Mouse (Mus musculus): ENCODE measurements at regions not wholly inside any gene's neighbourhood (a gene's known extent, or its start where the extent isn't known, plus 50 kb on each side); places are given as distances from the start of the nearest gene placed in this dataset.
"Not testable (repeated sequence)": the region's sequence is repeated elsewhere in the genome, so short reads cannot be mapped to it uniquely, and the experiment has no call there.

GRCm38 (mm10) chr5:91861440-91862187, 101.3 kb downstream of the Rchy1 start:
- H3K36me3 ChIP-seq (ENCODE audit: poor library complexity, severe bottlenecking): no peaks in the 10 kb centered on the region
- no peaks in the 10 kb centered on the region for H3K9me3 ChIP-seq (replicated peaks)
- H3K27me3 ChIP-seq: no peaks in the 10 kb centered on the region
- no peak for ATAC-seq
- H3K27ac ChIP-seq: no peak overlapping the region
- no peaks in the 10 kb centered on the region for H3K4me1 ChIP-seq
- H3K4me3 ChIP-seq: no peak overlapping the region
- WGBS: 72% methylated on average over 11 of the region's 11 CpGs
- H3K4me2 ChIP-seq: no peak overlapping the region
- H3K9ac ChIP-seq: no peak overlapping the region

GRCm38 (mm10) chr5:91860489-91860888, 102.4 kb downstream of the Rchy1 start:
- Histone ChIP-seq H3K27ac (no peak overlapping the region), H3K36me3 (ENCODE audit: poor library complexity, severe bottlenecking) (no peaks in the 10 kb centered on the region), H3K4me3 (no peak overlapping the region), H3K4me2 (no peak overlapping the region), H3K4me1 (no peaks in the 10 kb centered on the region), H3K9ac (no peak overlapping the region), H3K27me3 (no peaks in the 10 kb centered on the region), H3K9me3 (replicated peaks) (no peaks in the 10 kb centered on the region)
- no peak for ATAC-seq
- WGBS: 82% methylated on average over 2 of the region's 2 CpGs

GRCm38 (mm10) chr5:91852330-91852729, 110.5 kb downstream of the Rchy1 start:
- Histone ChIP-seq H3K27me3 (no peaks in the 10 kb centered on the region), H3K36me3 (ENCODE audit: poor library complexity, severe bottlenecking) (no peaks in the 10 kb centered on the region), H3K9me3 (replicated peaks) (no peaks in the 10 kb centered on the region), H3K9ac (no peak overlapping the region), H3K27ac (no peak overlapping the region), H3K4me2 (no peak overlapping the region), H3K4me1 (no peaks in the 10 kb centered on the region), H3K4me3 (no peak overlapping the region)
- no peak for ATAC-seq
- WGBS: 81% methylated on average over 4 of the region's 4 CpGs

- not testable (repeated sequence) for H3K9me3 ChIP-seq (replicated peaks); H3K9ac ChIP-seq; H3K27me3 ChIP-seq; ATAC-seq; H3K4me3 ChIP-seq; H3K4me1 ChIP-seq; H3K36me3 ChIP-seq (ENCODE audit: poor library complexity, severe bottlenecking); H3K27ac ChIP-seq; H3K4me2 ChIP-seq
- WGBS: 90% methylated on average over 4 of the region's 4 CpGs
These were observed 111.9 kb downstream of the Rchy1 start for GRCm38 (mm10) chr5:91850862-91851569.

DNA sequence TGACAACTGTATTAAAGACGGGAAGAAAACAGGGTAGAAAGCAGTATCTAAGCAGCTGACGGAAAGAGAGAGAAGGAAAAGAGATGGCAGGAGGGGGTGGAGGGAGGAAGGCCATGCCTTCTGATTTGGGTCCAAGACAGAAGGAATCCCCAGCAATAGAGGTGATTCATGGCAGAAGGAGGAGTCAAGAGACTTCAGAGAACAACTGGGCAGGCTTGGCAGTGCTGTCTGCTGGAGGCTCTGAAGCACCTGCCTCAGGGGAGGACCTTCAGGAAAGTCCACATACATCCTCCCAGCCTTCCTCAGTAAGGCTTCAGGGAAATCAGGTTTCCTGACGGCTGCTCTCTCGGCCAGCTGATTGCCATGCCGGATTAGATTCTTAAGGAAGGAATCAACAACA, 112.4 kb downstream of the Rchy1 start:
- Histone ChIP-seq H3K9ac (no peak overlapping the region), H3K36me3 (ENCODE audit: poor library complexity, severe bottlenecking) (no peaks in the 10 kb centered on the region), H3K4me1 (no peaks in the 10 kb centered on the region), H3K4me3 (no peak overlapping the region), H3K27ac (no peak overlapping the region), H3K9me3 (replicated peaks) (no peaks in the 10 kb centered on the region), H3K27me3 (no peaks in the 10 kb centered on the region), H3K4me2 (no peak overlapping the region)
- ATAC-seq: no peak
- WGBS: 85% methylated on average over 5 of the region's 5 CpGs

DNA sequence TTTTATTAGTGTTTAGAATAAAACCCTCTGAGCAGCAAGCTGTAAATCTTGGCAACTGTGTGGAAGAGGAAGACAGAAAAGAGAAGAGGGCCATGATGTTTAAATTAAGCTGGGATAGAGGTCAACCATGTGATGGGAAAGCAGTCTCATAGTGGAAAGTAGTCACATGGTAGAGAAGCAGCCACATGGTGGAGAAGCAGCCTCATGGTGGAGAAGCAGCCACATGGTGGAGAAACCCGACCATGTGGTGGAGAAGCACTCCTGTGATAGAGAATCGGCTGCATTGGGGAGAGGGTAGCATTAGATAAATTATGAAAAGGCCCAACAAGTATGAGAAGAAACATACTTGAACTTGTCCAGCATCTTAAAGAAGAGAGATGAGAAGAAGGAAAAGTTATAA, 113.3 kb downstream of the Rchy1 start:
- ATAC-seq: no peak
- no peaks in the 10 kb centered on the region for H3K9me3 ChIP-seq (replicated peaks)
- H3K4me3 ChIP-seq: no peak overlapping the region
- H3K4me2 ChIP-seq: no peak overlapping the region
- WGBS: 91% methylated on average over 2 of the region's 2 CpGs
- no peaks in the 10 kb centered on the region for H3K27me3 ChIP-seq
- H3K4me1 ChIP-seq: no peaks in the 10 kb centered on the region
- H3K27ac ChIP-seq: no peak overlapping the region
- H3K36me3 ChIP-seq (ENCODE audit: poor library complexity, severe bottlenecking): no peaks in the 10 kb centered on the region
- no peak overlapping the region for H3K9ac ChIP-seq

DNA sequence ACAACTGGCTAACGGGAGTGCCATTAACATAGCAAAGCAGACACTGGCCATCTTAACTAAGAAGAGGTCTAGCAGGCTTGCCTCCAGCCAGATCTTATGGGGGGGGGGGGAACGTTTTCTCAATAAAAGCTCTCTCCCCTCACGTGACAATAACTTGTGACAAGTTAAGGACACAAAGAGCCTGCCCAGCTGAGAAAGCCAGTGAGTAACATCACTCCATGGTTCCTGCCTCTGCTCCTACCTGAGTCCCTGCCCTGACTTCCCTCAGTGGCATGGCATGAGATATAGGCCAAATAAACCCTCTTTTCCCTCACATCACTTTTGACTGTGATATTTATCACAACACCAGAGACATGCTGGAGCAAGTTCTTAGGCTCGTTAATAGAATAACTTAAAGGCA, 113.8 kb downstream of the Rchy1 start:
- Histone ChIP-seq H3K4me2 (no peak overlapping the region), H3K9ac (no peak overlapping the region), H3K36me3 (ENCODE audit: poor library complexity, severe bottlenecking) (no peaks in the 10 kb centered on the region), H3K27ac (no peak overlapping the region), H3K27me3 (no peaks in the 10 kb centered on the region), H3K4me1 (no peaks in the 10 kb centered on the region), H3K4me3 (no peak overlapping the region), H3K9me3 (replicated peaks) (no peaks in the 10 kb centered on the region)
- 55% methylated on average over 4 of the region's 4 CpGs for WGBS
- no peak for ATAC-seq

DNA sequence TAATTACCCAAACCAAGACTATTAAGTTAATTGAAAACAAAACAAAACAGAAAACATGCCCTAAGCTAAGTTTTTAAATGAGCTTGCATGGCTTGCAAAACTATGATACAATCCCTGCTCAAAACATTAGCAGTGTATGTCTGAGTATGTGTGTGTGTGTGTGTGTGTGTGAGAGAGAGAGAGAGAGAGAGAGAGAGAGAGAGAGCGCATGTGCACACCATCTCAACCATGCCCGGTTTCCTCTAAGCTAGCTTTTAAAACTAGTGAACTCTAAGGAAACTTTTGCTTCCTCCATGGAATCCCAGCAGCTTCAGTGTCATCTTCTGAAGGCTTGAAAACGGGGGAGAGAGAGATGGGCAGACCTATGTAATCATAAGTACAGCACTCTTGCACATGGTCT, 114.3 kb downstream of the Rchy1 start:
- H3K9ac ChIP-seq: no peak overlapping the region
- H3K4me1 ChIP-seq: no peaks in the 10 kb centered on the region
- 88% methylated on average over 3 of the region's 3 CpGs for WGBS
- H3K4me2 ChIP-seq: no peak overlapping the region
- H3K9me3 ChIP-seq (replicated peaks): no peaks in the 10 kb centered on the region
- no peak overlapping the region for H3K27ac ChIP-seq
- no peak for ATAC-seq
- no peak overlapping the region for H3K4me3 ChIP-seq
- no peaks in the 10 kb centered on the region for H3K27me3 ChIP-seq
- H3K36me3 ChIP-seq (ENCODE audit: poor library complexity, severe bottlenecking): no peaks in the 10 kb centered on the region

- Histone ChIP-seq H3K4me2 (no peak overlapping the region), H3K36me3 (ENCODE audit: poor library complexity, severe bottlenecking) (no peaks in the 10 kb centered on the region), H3K27me3 (no peaks in the 10 kb centered on the region), H3K9me3 (replicated peaks) (no peaks in the 10 kb centered on the region), H3K4me1 (no peaks in the 10 kb centered on the region), H3K9ac (no peak overlapping the region), H3K27ac (no peak overlapping the region), H3K4me3 (no peak overlapping the region)
- WGBS: 86% methylated on average over 4 of the region's 4 CpGs
- peak; percentile 30; the same call in 1 of the 2 replicates for ATAC-seq
These were observed 119.8 kb downstream of the Rchy1 start for GRCm38 (mm10) chr5:91843044-91843443.

DNA sequence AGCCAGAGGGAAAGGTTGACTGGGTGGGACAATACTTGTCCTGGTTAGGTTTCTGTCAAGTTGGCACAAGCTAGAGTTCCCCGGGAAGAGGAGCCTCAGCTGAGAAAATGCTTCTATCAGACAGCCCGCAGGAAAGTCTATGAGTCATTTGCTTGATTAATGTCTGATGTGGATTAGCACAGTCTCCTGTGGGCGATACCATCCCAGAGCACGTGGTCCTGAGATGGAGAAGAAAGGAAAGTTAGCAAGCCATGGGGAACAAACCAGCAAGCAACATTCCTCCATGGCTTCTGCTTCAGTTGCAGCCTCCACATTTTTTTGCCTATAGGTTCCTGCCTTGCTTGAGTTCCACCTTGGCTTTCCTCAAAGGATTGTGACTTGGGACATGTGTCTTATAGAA, 121.8 kb downstream of the Rchy1 start:
- 93% methylated on average over 4 of the region's 4 CpGs for WGBS
- Histone ChIP-seq H3K4me2 (no peak overlapping the region), H3K9me3 (replicated peaks) (no peaks in the 10 kb centered on the region), H3K9ac (no peak overlapping the region), H3K27me3 (no peaks in the 10 kb centered on the region), H3K4me1 (no peaks in the 10 kb centered on the region), H3K36me3 (ENCODE audit: poor library complexity, severe bottlenecking) (no peaks in the 10 kb centered on the region), H3K27ac (no peak overlapping the region), H3K4me3 (no peak overlapping the region)
- no peak for ATAC-seq

GRCm38 (mm10) chr5:91828481-91828880, 134.4 kb downstream of the Rchy1 start:
- 86% methylated on average over 6 of the region's 6 CpGs for WGBS
- Histone ChIP-seq H3K4me3 (no peak overlapping the region), H3K9ac (no peak overlapping the region), H3K9me3 (replicated peaks) (no peaks in the 10 kb centered on the region), H3K27me3 (no peaks in the 10 kb centered on the region), H3K27ac (no peak overlapping the region), H3K4me1 (no peaks in the 10 kb centered on the region), H3K4me2 (no peak overlapping the region), H3K36me3 (ENCODE audit: poor library complexity, severe bottlenecking) (no peaks in the 10 kb centered on the region)
- no peak for ATAC-seq

GRCm38 (mm10) chr5:91826636-91827035, 136.2 kb downstream of the Rchy1 start:
- H3K4me1 ChIP-seq: no peaks in the 10 kb centered on the region
- no peak overlapping the region for H3K9ac ChIP-seq
- no peaks in the 10 kb centered on the region for H3K9me3 ChIP-seq (replicated peaks)
- 23% methylated on average over 1 of the region's 1 CpGs for WGBS
- ATAC-seq: peak; percentile 50; the same call in 1 of the 2 replicates
- H3K27ac ChIP-seq: no peak overlapping the region
- no peak overlapping the region for H3K4me2 ChIP-seq
- H3K36me3 ChIP-seq (ENCODE audit: poor library complexity, severe bottlenecking): no peaks in the 10 kb centered on the region
- H3K27me3 ChIP-seq: no peaks in the 10 kb centered on the region
- H3K4me3 ChIP-seq: no peak overlapping the region
